Mouse (Mus musculus) liver, embryonic 12.5 days (tissue): ENCODE results near the gene 2610002M06Rik. TPM values are rescaled to one million over a fixed set of nuclear protein-coding genes. Genes with fewer than 3 reads are reported as not detected.

Experiments
- polyA plus RNA-seq: library from polyadenylated mRNA; unstranded; fragments of >200 nt; fragmentation: Nextera tagmentation; extraction: Ambion mirVana; gene quantifications from 2 replicates; pipeline ENCODE4 v1.2.1, GENCODE M21; 2016

2610002M06Rik gene
- polyA plus RNA-seq, 1 experiment from 2014 or later: 11.5 TPM

Other genes with a start within 250 kb of the 2610002M06Rik start
- not detected in 2 replicates for gene Tbx22, start 148.4 kb downstream of the 2610002M06Rik start, polyA plus RNA-seq
- gene Tent5d, start 23.7 kb downstream of the 2610002M06Rik start, polyA plus RNA-seq: 0.18 and 0.35 TPM in 2 replicates
- not detected in 2 replicates for gene Gm732, start 132.1 kb upstream of the 2610002M06Rik start, polyA plus RNA-seq